Mouse (Mus musculus): ENCODE results near the gene Arl5c. TPM values are rescaled to one million over a fixed set of nuclear protein-coding genes. Genes with fewer than 3 reads are reported as not detected.
A peak's percentile ranks its signal among the peaks of the same experiment; 100 is the strongest.

The Arl5c gene
- polyA plus RNA-seq, 1 experiment from 2014 or later, result 7.4 TPM

DNA sequence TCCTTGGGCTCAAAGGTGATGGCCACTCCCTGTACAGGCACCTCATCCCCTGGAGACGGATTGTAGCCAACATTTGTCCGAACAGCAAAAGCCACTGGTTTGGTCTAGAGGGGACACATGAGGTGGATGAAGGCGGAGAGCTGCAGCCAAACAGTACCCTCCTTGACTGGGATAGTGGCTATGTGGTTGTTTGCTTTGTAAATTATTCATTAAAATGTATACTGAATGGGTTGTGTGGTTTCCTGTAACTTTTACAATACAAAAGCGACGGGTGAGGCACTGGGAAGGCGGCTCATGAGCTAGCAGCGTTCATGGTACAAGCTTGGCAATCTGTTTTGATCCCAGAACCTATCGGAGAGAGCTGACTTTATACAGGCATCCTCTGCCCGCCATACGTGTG, 16.9 kb upstream of the Arl5c start:
- H3K4me1 ChIP-seq (ENCODE audit: control insufficient read depth, low read depth, low read length), result no peaks in the 10 kb centered on the region
- H3K4me2 ChIP-seq (ENCODE audit: low read depth, low read length), result no peak overlapping the region
- H3K4me3 ChIP-seq (ENCODE audit: low read depth, low read length), result no peak overlapping the region
- H3K36me3 ChIP-seq (ENCODE audit: control insufficient read depth, insufficient read depth), result no peaks in the 10 kb centered on the region
- 66% methylated on average over 10 of the region's 10 CpGs for WGBS (ENCODE audit: insufficient replicate concordance)
- ATAC-seq (ENCODE audit: low read depth), result no peak
- H3K9me3 ChIP-seq (replicated peaks; ENCODE audit: control insufficient read depth, low read length), result no peaks in the 10 kb centered on the region
- no peaks in the 10 kb centered on the region; the same call in 1 of the 2 replicates for H3K27me3 ChIP-seq (ENCODE audit: control insufficient read depth, insufficient read depth, low read depth, low read length)
- H3K27ac ChIP-seq (ENCODE audit: low read length), result no peak overlapping the region
- no peak overlapping the region for H3K9ac ChIP-seq (ENCODE audit: low read depth, low read length)

DNA sequence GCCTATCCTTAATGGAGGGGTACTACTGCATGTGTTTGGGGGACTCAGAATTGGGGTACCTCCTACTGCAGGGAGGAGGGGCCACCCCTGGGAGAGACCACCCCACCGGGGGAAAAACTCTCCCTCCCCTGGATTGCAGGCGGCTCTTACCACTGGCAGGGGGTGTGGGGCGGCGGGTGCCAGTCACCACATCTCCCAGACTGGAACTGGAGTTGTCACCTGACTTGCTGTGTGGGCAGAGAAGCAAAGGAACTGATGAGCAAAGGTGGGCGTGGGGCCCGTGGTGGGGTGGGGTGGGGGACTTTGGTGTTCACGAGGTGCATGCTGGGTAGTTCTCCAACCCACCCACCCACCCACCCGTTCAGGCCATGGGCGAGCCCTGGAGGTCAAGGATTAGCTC, 15.7 kb upstream of the Arl5c start:
- Histone ChIP-seq H3K4me1 (ENCODE audit: control insufficient read depth, low read depth, low read length) (no peaks in the 10 kb centered on the region), H3K9ac (ENCODE audit: low read depth, low read length) (no peak overlapping the region), H3K36me3 (ENCODE audit: control insufficient read depth, insufficient read depth) (no peaks in the 10 kb centered on the region), H3K9me3 (replicated peaks; ENCODE audit: control insufficient read depth, low read length) (no peaks in the 10 kb centered on the region), H3K4me2 (ENCODE audit: low read depth, low read length) (no peak overlapping the region), H3K27me3 (ENCODE audit: control insufficient read depth, insufficient read depth, low read depth, low read length) (no peaks in the 10 kb centered on the region; the same call in 1 of the 2 replicates), H3K27ac (ENCODE audit: low read length) (no peak overlapping the region), H3K4me3 (ENCODE audit: low read depth, low read length) (no peak overlapping the region)
- 49% methylated on average over 9 of the region's 9 CpGs for whole genome bisulfite sequencing (ENCODE audit: insufficient replicate concordance)
- ATAC-seq (ENCODE audit: low read depth), result no peak

DNA sequence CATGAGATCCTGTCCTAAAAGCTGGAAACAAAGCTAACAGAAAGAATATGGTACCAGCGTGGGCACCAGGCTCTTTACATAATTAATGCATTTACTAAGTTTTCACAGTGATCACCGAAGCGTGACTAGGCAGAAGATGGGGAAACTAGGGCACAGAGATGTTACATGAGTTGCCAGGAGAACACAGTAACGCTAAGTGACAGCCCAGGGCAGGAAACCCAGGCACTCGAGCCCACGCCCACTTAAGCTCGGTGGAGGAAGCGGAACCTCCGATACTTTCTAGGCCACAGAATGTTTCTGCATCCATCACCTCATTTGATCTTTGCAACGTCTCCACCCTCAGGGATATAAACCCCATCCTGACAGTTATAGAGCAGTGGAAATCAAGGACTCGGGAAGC, 12.1 kb upstream of the Arl5c start:
- no peaks in the 10 kb centered on the region for H3K9me3 ChIP-seq (replicated peaks; ENCODE audit: control insufficient read depth, low read length)
- H3K4me2 ChIP-seq (ENCODE audit: low read depth, low read length), result no peak overlapping the region
- no peaks in the 10 kb centered on the region for H3K4me1 ChIP-seq (ENCODE audit: control insufficient read depth, low read depth, low read length)
- H3K4me3 ChIP-seq (ENCODE audit: low read depth, low read length), result no peak overlapping the region
- ATAC-seq (ENCODE audit: low read depth), result no peak
- H3K27me3 ChIP-seq (ENCODE audit: control insufficient read depth, insufficient read depth, low read depth, low read length), result no peaks in the 10 kb centered on the region; the same call in 1 of the 2 replicates
- WGBS (ENCODE audit: insufficient replicate concordance), result 45% methylated on average over 11 of the region's 11 CpGs
- H3K9ac ChIP-seq (ENCODE audit: low read depth, low read length), result no peak overlapping the region
- H3K36me3 ChIP-seq (ENCODE audit: control insufficient read depth, insufficient read depth), result no peaks in the 10 kb centered on the region
- H3K27ac ChIP-seq (ENCODE audit: low read length), result no peak overlapping the region

DNA sequence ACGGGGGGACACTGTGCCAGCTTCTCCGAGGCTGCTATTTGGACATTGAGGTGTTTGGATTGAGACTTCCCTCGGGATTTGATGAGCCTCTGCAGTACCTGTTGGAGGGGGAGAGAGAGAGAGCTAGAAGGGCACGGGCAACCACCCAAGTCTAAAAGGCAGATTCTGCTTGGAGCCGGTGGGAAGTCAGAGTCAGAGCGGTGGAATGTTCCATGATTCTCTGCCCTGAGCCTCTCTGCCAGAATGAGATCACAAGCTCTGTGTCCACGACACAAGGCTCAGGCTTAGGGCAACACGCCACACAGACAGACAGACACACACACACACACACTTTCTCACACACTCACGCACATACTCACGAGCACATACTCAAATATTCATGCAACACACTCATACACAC, 9.7 kb upstream of the Arl5c start:
- Histone ChIP-seq H3K4me2 (ENCODE audit: low read depth, low read length) (no peak overlapping the region), H3K27me3 (ENCODE audit: control insufficient read depth, insufficient read depth, low read depth, low read length) (no peaks in the 10 kb centered on the region; the same call in none of the 2 replicates), H3K27ac (ENCODE audit: low read length) (no peak overlapping the region), H3K4me1 (ENCODE audit: control insufficient read depth, low read depth, low read length) (no peaks in the 10 kb centered on the region), H3K9me3 (replicated peaks; ENCODE audit: control insufficient read depth, low read length) (no peaks in the 10 kb centered on the region), H3K4me3 (ENCODE audit: low read depth, low read length) (no peak overlapping the region), H3K36me3 (ENCODE audit: control insufficient read depth, insufficient read depth) (no peaks in the 10 kb centered on the region), H3K9ac (ENCODE audit: low read depth, low read length) (no peak overlapping the region)
- 68% methylated on average over 10 of the region's 10 CpGs for WGBS (ENCODE audit: insufficient replicate concordance)
- ATAC-seq (ENCODE audit: low read depth), result no peak

DNA sequence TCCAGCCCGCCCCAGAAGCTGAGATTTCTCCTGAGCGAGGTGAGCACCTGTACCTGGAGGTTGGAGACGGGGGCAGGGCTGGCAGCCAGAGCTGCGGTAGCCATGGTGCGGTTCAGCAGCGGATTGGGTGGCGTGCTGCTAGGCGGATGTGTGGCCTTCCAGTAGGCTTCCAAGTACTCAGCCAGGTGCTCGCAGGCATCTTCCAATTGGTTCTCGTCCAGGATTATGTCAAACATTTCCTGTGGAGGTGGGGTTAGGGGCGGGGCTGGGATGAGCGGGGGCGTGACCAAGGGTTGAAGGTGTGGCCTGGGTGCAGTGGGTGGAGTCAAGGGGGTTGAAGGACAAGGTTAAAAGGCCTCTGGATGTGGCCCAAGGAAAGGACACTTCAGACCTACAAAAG, 9.1 kb upstream of the Arl5c start:
- Histone ChIP-seq H3K4me1 (ENCODE audit: control insufficient read depth, low read depth, low read length) (no peaks in the 10 kb centered on the region), H3K27ac (ENCODE audit: low read length) (no peak overlapping the region), H3K9me3 (replicated peaks; ENCODE audit: control insufficient read depth, low read length) (no peaks in the 10 kb centered on the region), H3K9ac (ENCODE audit: low read depth, low read length) (no peak overlapping the region), H3K4me3 (ENCODE audit: low read depth, low read length) (no peak overlapping the region), H3K36me3 (ENCODE audit: control insufficient read depth, insufficient read depth) (no peaks in the 10 kb centered on the region), H3K4me2 (ENCODE audit: low read depth, low read length) (no peak overlapping the region), H3K27me3 (ENCODE audit: control insufficient read depth, insufficient read depth, low read depth, low read length) (no peaks in the 10 kb centered on the region; the same call in none of the 2 replicates)
- ATAC-seq (ENCODE audit: low read depth), result peak; percentile 17; the same call in 1 of the 2 replicates
- WGBS (ENCODE audit: insufficient replicate concordance), result 42% methylated on average over 13 of the region's 13 CpGs

DNA sequence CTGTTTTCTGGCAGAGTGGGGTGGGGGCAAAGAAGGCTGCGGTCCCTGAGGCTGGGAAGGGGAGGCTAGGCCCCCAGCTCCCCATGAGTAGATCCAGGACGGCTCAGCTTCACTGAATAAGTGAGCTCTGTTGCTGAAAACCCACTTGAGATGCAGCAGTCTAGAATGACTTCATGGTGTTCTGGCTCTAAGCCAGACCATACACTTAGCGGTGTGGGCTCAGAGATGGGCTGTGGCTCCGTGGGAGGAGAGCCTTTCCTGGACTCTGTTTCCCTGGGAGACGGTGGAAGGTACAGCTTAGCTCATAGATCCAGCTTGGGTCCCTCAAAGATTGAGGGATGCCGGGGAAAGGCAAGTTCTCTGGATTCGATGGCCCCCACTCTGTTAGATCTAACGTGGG, 8.2 kb upstream of the Arl5c start:
- Histone ChIP-seq H3K27me3 (ENCODE audit: control insufficient read depth, insufficient read depth, low read depth, low read length) (no peaks in the 10 kb centered on the region; the same call in none of the 2 replicates), H3K4me3 (ENCODE audit: low read depth, low read length) (no peak overlapping the region), H3K9ac (ENCODE audit: low read depth, low read length) (no peak overlapping the region), H3K36me3 (ENCODE audit: control insufficient read depth, insufficient read depth) (no peaks in the 10 kb centered on the region), H3K27ac (ENCODE audit: low read length) (no peak overlapping the region), H3K4me2 (ENCODE audit: low read depth, low read length) (no peak overlapping the region), H3K4me1 (ENCODE audit: control insufficient read depth, low read depth, low read length) (peaks cover 2% of the 10 kb centered on the region; the same call in 1 of the 2 replicates), H3K9me3 (replicated peaks; ENCODE audit: control insufficient read depth, low read length) (no peaks in the 10 kb centered on the region)
- WGBS (ENCODE audit: insufficient replicate concordance), result 66% methylated on average over 8 of the region's 8 CpGs
- no peak for ATAC-seq (ENCODE audit: low read depth)

DNA sequence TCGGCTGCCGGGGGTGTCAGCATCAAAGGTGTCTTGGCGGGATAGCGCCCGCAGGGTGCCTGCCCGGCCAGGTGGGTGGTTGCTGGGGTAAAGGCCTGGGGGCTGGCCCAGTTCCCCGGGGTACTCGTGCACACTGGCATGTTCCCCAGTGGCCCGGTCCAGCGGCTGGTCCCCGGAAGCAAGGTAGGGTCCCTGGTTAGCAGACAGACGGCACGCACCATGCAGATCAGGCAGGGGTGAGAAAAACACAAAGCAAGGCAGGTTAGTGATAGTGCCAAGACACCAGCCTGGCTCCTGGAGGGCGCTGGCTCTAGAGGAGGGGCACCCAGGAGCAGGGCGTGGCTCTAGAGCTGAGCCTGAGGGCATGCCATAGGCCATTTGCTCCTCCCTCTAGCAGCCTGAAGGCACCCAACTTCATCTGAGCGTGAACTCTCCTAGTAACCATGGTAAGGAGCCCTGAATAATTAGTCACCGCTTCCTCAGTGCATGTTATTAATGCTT, 7.2 kb upstream of the Arl5c start:
- Histone ChIP-seq H3K4me2 (ENCODE audit: low read depth, low read length) (peak overlapping the region; percentile 28), H3K9me3 (replicated peaks; ENCODE audit: control insufficient read depth, low read length) (no peaks in the 10 kb centered on the region), H3K4me3 (ENCODE audit: low read depth, low read length) (peak overlapping the region; percentile 1; the same call in 1 of the 2 replicates), H3K4me1 (ENCODE audit: control insufficient read depth, low read depth, low read length) (peaks cover 4% of the 10 kb centered on the region; the same call in 1 of the 2 replicates), H3K9ac (ENCODE audit: low read depth, low read length) (no peak overlapping the region), H3K36me3 (ENCODE audit: control insufficient read depth, insufficient read depth) (no peaks in the 10 kb centered on the region), H3K27ac (ENCODE audit: low read length) (no peak overlapping the region), H3K27me3 (ENCODE audit: control insufficient read depth, insufficient read depth, low read depth, low read length) (no peaks in the 10 kb centered on the region; the same call in none of the 2 replicates)
- ATAC-seq (ENCODE audit: low read depth), result 0 out of 2 replicates have a peak, but pooled peaks have one; percentile 9
- 29% methylated on average over 17 of the region's 17 CpGs for WGBS (ENCODE audit: insufficient replicate concordance)

DNA sequence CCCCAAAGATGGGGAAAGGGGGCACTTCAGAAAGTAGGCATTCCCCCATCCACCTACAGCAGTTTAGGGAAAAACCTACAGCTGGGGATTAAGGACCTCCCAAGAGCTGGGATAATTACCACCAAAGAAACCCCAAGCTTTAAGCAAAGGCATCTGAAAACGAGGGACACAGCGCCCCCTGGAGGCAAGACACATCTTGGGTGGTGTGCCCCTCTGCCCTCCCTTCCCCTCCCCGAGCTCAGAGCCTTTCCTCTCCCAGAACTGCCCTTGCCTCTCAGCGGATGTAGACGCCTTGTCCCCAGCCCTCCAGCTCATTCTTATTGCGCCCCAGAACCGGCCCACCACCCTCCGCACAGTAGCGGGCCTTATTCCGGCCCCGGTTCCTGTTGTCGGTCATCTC, 6.6 kb upstream of the Arl5c start:
- Histone ChIP-seq H3K4me3 (ENCODE audit: low read depth, low read length) (peak overlapping the region; percentile 1; the same call in 1 of the 2 replicates), H3K27ac (ENCODE audit: low read length) (no peak overlapping the region)

DNA sequence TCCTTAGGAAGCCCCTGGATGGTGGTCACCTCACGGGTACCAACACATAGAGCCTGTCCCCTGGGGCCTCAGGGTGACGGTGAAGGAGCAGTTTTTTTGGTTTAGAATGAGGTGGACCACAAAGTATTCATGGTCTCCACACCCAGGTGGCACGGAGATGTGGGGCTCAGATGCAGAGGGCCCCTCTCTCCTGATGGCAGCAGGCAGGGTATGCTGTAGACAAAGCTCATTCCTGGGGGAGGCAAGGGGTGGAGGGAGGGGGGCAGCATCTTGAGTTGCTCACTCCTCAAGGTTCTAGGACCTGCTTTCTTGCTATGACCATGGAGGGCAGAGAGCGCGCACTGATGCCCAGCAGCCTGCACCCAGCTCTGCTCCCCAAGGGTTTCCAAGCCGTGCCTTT, 6.0 kb upstream of the Arl5c start:
- Histone ChIP-seq H3K9ac (ENCODE audit: low read depth, low read length) (no peak overlapping the region), H3K4me1 (ENCODE audit: control insufficient read depth, low read depth, low read length) (peaks cover 8% of the 10 kb centered on the region; the same call in 1 of the 2 replicates), H3K4me3 (ENCODE audit: low read depth, low read length) (no peak overlapping the region), H3K36me3 (ENCODE audit: control insufficient read depth, insufficient read depth) (no peaks in the 10 kb centered on the region), H3K27me3 (ENCODE audit: control insufficient read depth, insufficient read depth, low read depth, low read length) (no peaks in the 10 kb centered on the region; the same call in none of the 2 replicates), H3K27ac (ENCODE audit: low read length) (no peak overlapping the region), H3K4me2 (ENCODE audit: low read depth, low read length) (no peak overlapping the region), H3K9me3 (replicated peaks; ENCODE audit: control insufficient read depth, low read length) (no peaks in the 10 kb centered on the region)
- ATAC-seq (ENCODE audit: low read depth), result no peak
- WGBS (ENCODE audit: insufficient replicate concordance), result 51% methylated on average over 6 of the region's 6 CpGs

More for the DNA sequence above, 6.6 kb upstream of the Arl5c start:
- H3K4me1 ChIP-seq (ENCODE audit: control insufficient read depth, low read depth, low read length), result peaks cover 8% of the 10 kb centered on the region; the same call in 1 of the 2 replicates
- no peak overlapping the region for H3K9ac ChIP-seq (ENCODE audit: low read depth, low read length)
- H3K27me3 ChIP-seq (ENCODE audit: control insufficient read depth, insufficient read depth, low read depth, low read length), result no peaks in the 10 kb centered on the region; the same call in none of the 2 replicates
- 10% methylated on average over 12 of the region's 12 CpGs for WGBS (ENCODE audit: insufficient replicate concordance)
- no peak for ATAC-seq (ENCODE audit: low read depth)
- H3K9me3 ChIP-seq (replicated peaks; ENCODE audit: control insufficient read depth, low read length), result no peaks in the 10 kb centered on the region
- H3K4me2 ChIP-seq (ENCODE audit: low read depth, low read length), result peak overlapping the region; percentile 28
- no peaks in the 10 kb centered on the region for H3K36me3 ChIP-seq (ENCODE audit: control insufficient read depth, insufficient read depth)
